Mouse (Mus musculus) forebrain, postnatal 0 days (tissue): ENCODE results near the gene Cbr2. TPM values are rescaled to one million over a fixed set of nuclear protein-coding genes. Genes with fewer than 3 reads are reported as not detected.

ENCODE experiments used
- ATAC-seq: fragments of 200-750 bp; cut with Nextera tagmentation; 2 replicates; pipeline ENCODE4 v1.8.0; 2017; ENCODE audit warnings: mild to moderate bottlenecking, moderate library complexity
- DNase-seq: peaks from one replicate; pipeline ENCODE4 v3.0.0-alpha.2; 2015
- H3K27ac ChIP-seq: fragments of 300-500 bp; sonication (generic); 2 replicates; pipeline ENCODE4 v1.5.1; 2014; ENCODE audit warnings: low read depth, mild to moderate bottlenecking, antibody characterized with exemption, low read length, moderate library complexity, mixed read lengths
- H3K27me3 ChIP-seq: fragments of 300-500 bp; sonication (generic); 2 replicates; pipeline ENCODE4 v1.6.1; 2014; ENCODE audit warnings: mild to moderate bottlenecking, low read length, mixed read lengths; ENCODE audit not compliant: insufficient read depth
- H3K36me3 ChIP-seq: fragments of 300-500 bp; sonication (generic); 2 replicates; pipeline ENCODE4 v1.6.1; 2014; ENCODE audit warnings: mild to moderate bottlenecking, moderate library complexity; ENCODE audit not compliant: insufficient read depth
- H3K4me1 ChIP-seq: fragments of 300-500 bp; sonication (generic); 2 replicates; pipeline ENCODE4 v1.6.1; 2014; ENCODE audit warnings: antibody characterized with exemption; ENCODE audit not compliant: insufficient read depth
- H3K4me2 ChIP-seq: fragments of 300-500 bp; sonication (generic); 2 replicates; pipeline ENCODE4 v1.6.1; 2014; ENCODE audit warnings: low read depth, mild to moderate bottlenecking, moderate library complexity
- H3K4me3 ChIP-seq: fragments of 300-500 bp; sonication (generic); 2 replicates; pipeline ENCODE4 v1.5.1; 2014; ENCODE audit warnings: low read depth, low read length, mixed read lengths
- H3K9ac ChIP-seq: fragments of 300-500 bp; sonication (generic); 2 replicates; pipeline ENCODE4 v1.6.1; 2014; ENCODE audit warnings: mild to moderate bottlenecking
- H3K9me3 ChIP-seq: fragments of 300-500 bp; sonication (generic); 2 replicates; pipeline ENCODE4 v1.6.1; 2016; ENCODE audit warnings: low read length
- CTCF ChIP-seq: sonication (generic); IDR thresholded peaks from 2 replicates; pipeline ENCODE4 v1.5.1; 2016; ENCODE audit warnings: antibody characterized with exemption, control low read depth, low read depth
- WGBS: fragments of 180-500 bp; shearing (Covaris S2); extraction: QIAGEN DNeasy Blood & Tissue Kit; methylation state at CpG from one replicate; pipeline ENCODE4 v1.1.7; 2014; 5-methylcytosine and 5-hydroxymethylcytosine counted together
- polyA plus RNA-seq: library from polyadenylated mRNA; unstranded; fragments of >200 nt; fragmentation: Nextera tagmentation; extraction: Ambion mirVana; gene quantifications from 2 replicates; pipeline ENCODE4 v1.2.1, GENCODE M21; 2015
- total RNA-seq: library from RNA; depleted of rRNA; stranded (reverse); fragments of >200 nt; gene quantifications from 2 replicates; pipeline ENCODE4 v1.2.3, GENCODE M21; 2014

Gene Cbr2
- total and polyA plus RNA-seq, 2 experiments from 2014 or later, result 3.1 to 3.6 TPM

DNA sequence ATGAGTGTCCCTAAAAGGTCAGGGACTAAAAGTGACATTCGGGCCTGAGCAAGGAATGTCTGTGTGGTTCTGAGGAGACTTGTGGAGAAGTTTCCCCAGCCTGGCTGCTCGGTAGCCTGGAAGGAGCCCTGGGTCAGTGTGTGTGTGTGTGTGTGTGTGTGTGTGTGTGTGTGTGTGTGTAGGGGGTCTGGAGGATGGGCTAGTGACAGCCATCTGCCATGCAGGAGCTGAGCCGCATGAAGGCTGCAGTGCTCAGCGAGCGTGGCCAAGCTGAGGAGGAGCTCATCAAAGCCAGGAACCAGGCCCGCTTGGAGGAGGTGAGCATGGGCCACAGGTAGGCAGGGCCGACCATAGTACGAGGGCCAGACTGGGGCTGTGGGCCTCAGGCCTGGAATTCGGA lies 12.7 kb downstream of the Cbr2 start:
- Histone ChIP-seq H3K9ac (no peak overlapping the region), H3K27me3 (no peaks in the 10 kb centered on the region), H3K4me1 (peaks cover 7% of the 10 kb centered on the region; the same call in 1 of the 2 replicates), H3K36me3 (peaks cover 53% of the 10 kb centered on the region), H3K9me3 (no peaks in the 10 kb centered on the region), H3K4me3 (no peak overlapping the region), H3K27ac (no peak overlapping the region), H3K4me2 (no peak overlapping the region)
- ATAC-seq, result no peak
- WGBS, result 91% methylated on average over 9 of the region's 9 CpGs
- no peak for TF ChIP-seq CTCF
- no peak for DNase-seq

DNA sequence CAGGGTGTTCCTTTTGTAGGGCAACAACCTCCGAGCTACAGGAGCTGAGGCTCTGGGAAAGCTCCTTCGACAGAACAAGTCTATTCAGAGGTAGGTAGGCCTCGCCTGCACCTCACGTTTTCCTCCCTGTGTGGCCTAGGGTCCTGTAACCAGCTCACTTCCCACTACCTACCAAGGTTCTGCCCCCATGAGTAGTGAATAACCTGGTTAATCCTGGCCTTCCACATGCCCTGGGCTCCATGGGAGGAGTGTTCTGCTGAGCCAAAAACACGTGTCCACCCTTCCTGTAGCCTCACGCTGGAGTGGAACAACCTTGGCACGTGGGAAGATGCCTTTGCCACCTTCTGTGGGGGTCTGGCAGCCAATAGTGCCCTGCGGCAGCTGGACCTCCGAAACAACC lies 16.8 kb downstream of the Cbr2 start:
- Histone ChIP-seq H3K9ac (no peak overlapping the region), H3K36me3 (peaks cover 48% of the 10 kb centered on the region), H3K27me3 (no peaks in the 10 kb centered on the region), H3K9me3 (no peaks in the 10 kb centered on the region), H3K4me1 (peaks cover 16% of the 10 kb centered on the region; the same call in 1 of the 2 replicates), H3K27ac (no peak overlapping the region), H3K4me3 (no peak overlapping the region), H3K4me2 (0 out of 2 replicates have a peak overlapping the region, but pooled peaks have one; percentile 98)
- 90% methylated on average over 9 of the region's 9 CpGs for WGBS
- no peak for TF ChIP-seq CTCF
- ATAC-seq (no peak), DNase-seq (no peak)

DNA sequence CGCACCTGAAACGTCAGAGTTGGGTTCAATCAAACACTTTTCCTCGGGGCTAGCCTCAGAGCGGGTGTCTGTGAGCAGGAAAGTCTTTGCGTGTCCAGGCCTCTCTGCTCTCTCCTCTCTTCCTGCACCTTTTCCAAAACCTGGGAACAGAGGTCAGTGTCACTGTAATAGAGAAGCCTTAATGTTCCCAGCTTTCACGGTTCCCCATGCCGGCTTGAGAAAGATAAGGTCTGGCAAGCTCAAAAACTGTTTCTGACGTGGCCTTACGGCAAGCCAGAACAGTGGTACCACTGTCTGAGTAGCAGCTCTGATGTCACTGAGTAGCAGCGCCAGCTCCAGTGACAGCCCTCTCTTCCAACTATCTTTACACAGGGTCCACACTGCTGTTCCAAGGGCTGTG lies 17.4 kb downstream of the Cbr2 start:
- DNase-seq (no peak), ATAC-seq (no peak)
- H3K36me3 ChIP-seq, result peaks cover 50% of the 10 kb centered on the region
- H3K9ac ChIP-seq, result peak overlapping the region; percentile 64
- 61% methylated on average over 10 of the region's 10 CpGs for WGBS
- peaks cover 16% of the 10 kb centered on the region; the same call in 1 of the 2 replicates for H3K4me1 ChIP-seq
- TF ChIP-seq CTCF, result no peak
- H3K4me2 ChIP-seq, result peak overlapping the region; percentile 98
- H3K9me3 ChIP-seq, result no peaks in the 10 kb centered on the region
- H3K27ac ChIP-seq, result no peak overlapping the region
- peak overlapping the region; percentile 54 for H3K4me3 ChIP-seq
- no peaks in the 10 kb centered on the region for H3K27me3 ChIP-seq

DNA sequence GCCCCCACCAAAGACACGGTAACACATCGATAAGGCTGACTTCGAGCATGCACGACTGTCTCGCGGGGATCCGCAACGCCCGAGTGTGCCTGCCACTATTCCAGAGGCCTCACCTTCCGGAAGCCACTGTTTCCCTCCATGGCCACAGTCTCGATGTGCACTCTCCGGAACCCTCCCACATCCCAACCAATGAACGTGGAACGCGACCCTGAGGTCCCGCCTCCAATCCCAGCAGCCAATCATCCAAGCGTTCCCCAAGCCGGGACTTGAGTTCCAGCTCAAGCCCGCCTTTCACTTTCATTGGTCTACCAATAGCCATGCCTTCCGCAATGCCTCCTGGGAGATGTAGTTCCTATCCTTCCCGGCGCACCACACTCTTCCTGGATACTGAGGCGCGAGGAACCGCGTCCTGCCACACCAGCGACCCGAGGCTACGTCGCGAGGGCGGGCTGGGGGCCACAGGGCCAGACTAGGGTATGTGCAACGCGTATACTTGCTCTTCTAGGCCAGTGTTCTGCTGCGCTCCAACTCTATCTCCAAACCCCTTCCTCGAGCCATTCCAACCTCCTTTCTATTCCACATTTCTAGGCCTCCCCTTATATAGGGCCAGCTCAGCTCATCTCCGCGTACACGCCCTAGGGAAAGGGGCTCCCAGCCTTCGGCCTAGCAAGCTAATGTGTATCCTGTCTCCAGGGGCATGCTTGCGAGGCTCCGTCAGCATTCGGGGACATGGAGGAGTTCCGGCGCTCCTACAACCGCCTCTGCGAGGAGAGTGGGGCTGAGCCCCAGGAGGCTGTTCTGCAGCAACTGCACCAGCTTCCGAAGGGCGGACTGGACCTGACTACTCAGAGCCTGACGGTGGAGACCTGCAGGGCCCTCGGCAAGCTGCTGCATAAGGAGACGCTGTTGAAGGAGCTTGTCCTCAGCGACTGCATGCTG lies 18.1 kb downstream of the Cbr2 start, which contains the start of the genes Cenpx and Lrrc45:
Gene Cenpx (minus strand): TSS at position 159 of the 939 bp plus-strand sequence.
Gene Lrrc45 (plus strand): TSS at position 346 of the 939 bp plus-strand sequence.
- peaks cover 16% of the 10 kb centered on the region; the same call in 1 of the 2 replicates for H3K4me1 ChIP-seq
- no peak for TF ChIP-seq CTCF
- peak; percentile 99 for ATAC-seq
- peak within 1 kb of the TSS; percentile 54 for H3K4me3 ChIP-seq
- H3K27ac ChIP-seq, result peak within 1 kb of the TSS; percentile 51
- 2% methylated on average over 53 of the region's 53 CpGs for WGBS
- peak; percentile 98 for DNase-seq
- H3K27me3 ChIP-seq, result no peaks in the 10 kb centered on the region
- peaks cover 49% of the 10 kb centered on the region for H3K36me3 ChIP-seq
- peak within 1 kb of the TSS; percentile 98 for H3K4me2 ChIP-seq
- peak within 1 kb of the TSS; percentile 64 for H3K9ac ChIP-seq
- no peaks in the 10 kb centered on the region for H3K9me3 ChIP-seq

DNA sequence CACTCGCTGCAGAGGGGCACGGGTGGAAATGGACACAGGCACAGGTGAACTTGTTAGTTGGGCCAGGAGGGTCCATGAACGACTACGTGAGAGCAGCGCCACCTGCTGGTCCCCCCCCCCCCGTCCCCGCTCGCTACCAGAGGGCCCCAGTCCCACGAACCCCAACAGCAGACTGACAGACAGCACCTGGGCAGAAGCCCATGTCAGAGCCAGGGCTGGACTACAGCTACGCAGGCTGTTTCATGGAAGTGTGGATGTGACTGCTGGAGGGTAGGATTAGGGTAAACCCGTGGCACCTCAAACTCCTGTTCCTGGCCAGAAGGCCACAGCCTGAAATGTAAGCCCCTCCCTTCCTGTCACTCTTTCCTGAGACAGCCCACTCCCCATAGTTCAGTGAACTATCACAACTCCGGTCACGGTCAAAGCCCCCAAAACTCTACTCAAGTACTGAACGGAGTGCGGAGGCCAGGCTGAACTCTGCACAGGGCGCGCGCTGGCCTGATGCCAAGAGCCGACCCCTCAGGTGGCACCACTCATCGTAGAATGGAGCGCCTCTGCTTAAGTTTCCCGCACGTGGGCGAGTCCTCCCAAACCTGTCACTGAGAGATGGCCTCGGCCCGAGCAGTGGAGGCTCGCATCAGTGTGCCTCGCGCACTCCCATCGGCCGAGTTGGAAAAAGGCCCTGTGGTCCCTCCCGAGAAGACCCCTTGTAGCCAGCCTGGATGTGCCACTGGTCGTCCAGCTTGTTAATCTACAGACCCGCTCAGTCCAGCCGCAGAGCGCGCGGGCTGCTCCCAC lies 18.9 kb downstream of the Cbr2 start:
- DNase-seq (peak; percentile 58), ATAC-seq (peak; percentile 17; the same call in 1 of the 2 replicates)
- Histone ChIP-seq H3K4me3 (peak overlapping the region; percentile 54), H3K4me1 (peaks cover 16% of the 10 kb centered on the region; the same call in 1 of the 2 replicates), H3K4me2 (peak overlapping the region; percentile 98), H3K27me3 (no peaks in the 10 kb centered on the region), H3K36me3 (peaks cover 44% of the 10 kb centered on the region), H3K9ac (peak overlapping the region; percentile 45), H3K27ac (peak overlapping the region; percentile 51), H3K9me3 (no peaks in the 10 kb centered on the region)
- peak; percentile 72 for TF ChIP-seq CTCF
- 2% methylated on average over 38 of the region's 38 CpGs for WGBS

DNA sequence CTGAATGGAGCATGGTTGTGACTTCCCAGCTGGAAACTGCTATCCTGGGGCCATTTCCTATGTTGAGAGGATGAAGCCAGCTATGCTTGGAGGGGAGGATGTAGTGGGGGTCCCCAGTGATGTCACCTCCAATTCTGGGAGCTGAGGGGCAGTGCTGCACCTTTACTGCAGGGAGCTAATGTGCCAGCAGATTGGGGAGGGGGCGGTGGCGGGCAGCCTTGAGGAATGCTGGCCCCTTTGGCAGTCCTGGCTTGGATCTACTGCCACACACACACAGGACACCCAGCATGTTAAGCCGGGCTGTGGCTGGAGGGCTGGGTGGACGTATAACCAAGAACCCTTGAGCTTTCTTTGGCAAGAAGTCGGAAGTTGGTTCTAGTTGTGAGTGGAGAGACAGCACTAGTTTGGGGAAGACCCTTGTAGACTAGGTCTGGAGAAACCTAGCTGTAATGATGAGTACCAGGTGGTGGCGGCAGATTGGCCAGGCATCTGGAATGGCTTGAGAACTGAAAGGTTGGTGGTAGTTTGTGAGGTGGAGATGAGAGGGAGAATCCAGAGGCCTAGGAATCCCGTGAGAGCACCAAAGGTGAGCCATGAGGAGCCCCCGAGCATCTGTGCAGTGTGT lies 19.8 kb downstream of the Cbr2 start:
- Histone ChIP-seq H3K9ac (no peak overlapping the region), H3K36me3 (peaks cover 36% of the 10 kb centered on the region), H3K4me3 (no peak overlapping the region), H3K27ac (no peak overlapping the region), H3K27me3 (no peaks in the 10 kb centered on the region), H3K4me2 (no peak overlapping the region), H3K4me1 (peaks cover 16% of the 10 kb centered on the region; the same call in 1 of the 2 replicates), H3K9me3 (no peaks in the 10 kb centered on the region)
- ATAC-seq (no peak), DNase-seq (no peak)
- no peak for TF ChIP-seq CTCF
- 65% methylated on average over 8 of the region's 8 CpGs for WGBS
